Mouse (Mus musculus) hematopoietic stem cell, adult 5-6 weeks (primary cell): ENCODE measurements around the gene Nodal. TPM values are rescaled to one million over a fixed set of nuclear protein-coding genes. Genes with fewer than 3 reads are reported as not detected.
"Not testable (repeated sequence)": the region's sequence is repeated elsewhere in the genome, so short reads cannot be mapped to it uniquely, and the experiment has no call there.

ENCODE experiments used
- ATAC-seq, 2 experiments: fragments of 125-278 bp in 1 of 2; replicated peaks in 1 of 2; 2 replicates each; pipeline ENCODE4 v1.8.0; 2016 to 2017; ENCODE audit warnings: inconsistent platforms in 2 of 2, mild to moderate bottlenecking in 2 of 2, moderate number of reproducible peaks in 2 of 2, low read depth in 1 of 2, moderate TSS enrichment in 1 of 2; ENCODE audit not compliant: low FRiP score in 2 of 2, poor library complexity in 2 of 2, severe bottlenecking in 2 of 2, insufficient read depth in 1 of 2, low TSS enrichment in 1 of 2
- total RNA-seq: library from RNA; stranded (forward); fragments of 172-1452, 232-1000 nt; gene quantifications from 2 replicates; pipeline ENCODE4 v1.2.3, GENCODE M21; 2017

Nodal gene
- total RNA-seq, 1 experiment from 2014 or later = not detected

DNA sequence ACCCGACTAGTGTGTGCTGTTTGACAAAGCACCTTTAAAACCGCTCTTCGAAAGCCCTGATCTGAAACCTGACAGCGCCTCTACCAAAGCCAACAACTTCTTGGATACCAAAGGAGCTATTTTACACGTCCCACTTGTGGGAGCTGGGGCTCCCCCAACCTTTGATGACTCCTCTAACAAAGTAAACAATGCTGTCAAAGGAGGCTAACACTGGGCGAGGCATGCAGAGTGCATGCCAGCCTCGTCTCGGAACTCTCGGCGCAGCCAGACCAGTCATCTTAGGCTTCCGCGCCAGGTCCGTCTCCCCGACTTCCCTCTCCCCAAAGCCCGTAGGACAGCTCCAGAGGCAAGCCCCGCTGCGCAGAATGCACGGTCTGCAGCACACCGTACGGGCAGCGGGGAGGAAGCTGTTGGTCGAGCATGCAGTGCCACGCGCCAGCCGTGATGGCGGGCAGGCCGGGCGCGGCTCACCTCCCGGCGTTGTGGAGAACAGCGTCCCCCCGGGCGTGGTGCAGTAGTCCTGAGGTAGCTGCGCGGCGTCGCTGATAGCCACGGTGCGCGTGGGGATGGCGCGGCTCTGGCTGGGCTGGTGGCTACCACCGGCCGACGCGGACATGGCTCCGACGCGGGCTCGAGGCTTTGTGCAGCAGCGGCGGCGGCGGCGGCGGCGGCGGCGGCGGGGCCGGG is 34.3 kb downstream of the Nodal start:
- no peak for ATAC-seq

DNA sequence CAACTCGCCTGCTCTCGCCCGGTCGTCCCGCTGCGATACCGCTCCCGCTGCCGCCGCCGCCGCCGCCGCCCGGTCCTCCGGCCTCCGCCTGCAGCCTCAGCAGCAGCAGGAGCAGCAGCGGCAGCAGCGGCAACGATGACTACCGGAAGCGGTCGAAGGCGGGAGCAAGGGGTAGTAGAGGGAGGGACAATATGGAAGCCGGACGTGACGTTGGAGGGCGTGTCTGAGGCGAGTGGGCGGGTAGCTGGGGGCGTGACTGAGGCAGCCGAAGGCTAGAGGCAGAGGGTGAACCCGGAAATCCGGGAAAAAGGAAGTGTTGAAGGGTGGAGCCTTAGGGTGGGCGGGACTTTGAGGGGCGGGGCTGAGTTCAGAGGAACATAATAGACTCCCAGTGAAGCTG is 34.9 kb downstream of the Nodal start, which contains the start of gene Eif4ebp2:
Gene Eif4ebp2, minus strand, starts transcription at position 17 of the 400 bp plus-strand sequence.
- peak; percentile 98 for ATAC-seq

DNA sequence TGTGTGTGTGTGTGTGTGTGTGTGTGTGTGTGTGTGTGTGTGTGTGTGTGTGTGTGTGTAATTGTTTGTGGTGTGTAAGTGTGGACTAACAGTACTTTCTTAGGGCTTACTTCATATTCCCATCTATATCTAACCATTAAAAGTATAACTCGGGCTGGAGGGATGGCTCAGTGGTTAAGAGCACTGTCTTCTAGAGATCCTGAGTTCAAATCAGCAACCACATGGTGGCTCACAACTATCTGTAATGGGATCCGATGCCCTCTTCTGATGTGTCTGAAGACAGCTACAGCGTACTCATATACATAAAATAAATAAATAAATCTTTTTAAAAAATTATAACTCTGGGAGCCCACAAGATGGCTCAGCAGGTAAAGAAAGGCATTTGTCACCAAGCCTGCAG is 35.4 kb downstream of the Nodal start:
- ATAC-seq = not testable (repeated sequence)

DNA sequence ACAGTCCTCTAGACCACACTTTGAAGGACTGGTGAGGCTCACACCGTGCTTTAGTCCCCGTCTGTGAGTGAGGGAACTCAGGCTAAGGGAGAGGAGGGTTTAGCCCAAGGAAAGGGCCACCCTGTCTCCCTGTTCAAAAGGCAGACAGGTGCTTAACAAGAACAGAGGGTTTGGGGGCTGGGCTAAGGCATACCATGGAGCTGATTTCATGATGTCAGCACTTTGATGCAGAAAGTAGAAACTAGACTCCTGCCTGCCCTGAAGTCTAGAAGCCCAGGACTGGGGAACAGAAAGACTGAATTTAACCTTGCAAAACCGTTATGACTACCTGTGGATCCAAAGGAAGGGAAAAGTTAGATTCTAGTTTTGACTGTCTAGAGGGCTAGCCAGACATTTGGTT is 39.4 kb downstream of the Nodal start:
- ATAC-seq = no peak

DNA sequence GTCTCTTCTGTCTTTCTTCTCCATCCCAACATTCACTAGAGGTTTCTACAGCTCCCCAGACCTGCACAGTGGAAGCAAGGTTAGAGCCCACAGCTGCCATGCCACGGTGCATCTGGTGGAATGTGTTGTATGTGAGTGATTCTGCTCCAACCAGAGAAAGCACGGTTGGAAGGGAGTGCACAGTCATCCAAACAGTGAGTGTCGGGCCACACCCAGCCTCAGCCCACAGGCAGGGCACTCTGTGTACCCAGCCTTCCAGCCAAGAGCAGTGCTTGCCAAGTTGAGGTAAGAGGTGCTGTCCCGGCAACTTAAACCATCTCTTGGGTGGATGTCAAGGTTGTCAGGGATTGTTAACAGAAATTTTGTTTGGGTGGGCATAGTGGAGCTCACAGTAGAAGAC is 47.2 kb downstream of the Nodal start:
- peak in 1 of 2 experiments; percentile 17; a peak in 1 of 4 replicates for ATAC-seq

DNA sequence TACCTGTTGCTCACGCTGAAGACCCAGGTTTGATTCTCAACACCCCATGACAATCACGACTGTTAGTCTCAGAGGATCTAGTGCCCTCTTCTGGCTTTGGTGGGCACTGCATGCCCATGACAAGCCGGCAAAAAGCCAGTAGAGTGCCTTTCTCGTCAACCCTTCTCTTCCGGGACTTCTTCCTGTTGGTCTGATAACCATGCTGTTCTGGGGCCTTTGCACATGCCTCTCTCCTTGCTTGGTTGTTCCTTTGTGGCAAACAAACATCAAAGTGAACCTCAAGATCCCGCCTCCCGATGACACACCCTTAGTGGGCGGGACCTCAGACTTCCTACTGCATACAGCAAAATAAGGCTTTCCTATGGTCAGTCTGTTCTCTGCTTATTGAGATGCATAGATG is 48.5 kb downstream of the Nodal start:
- ATAC-seq = 0 out of 4 replicates have a peak, but pooled peaks of 1 of the 2 experiments have one; percentile 9

DNA sequence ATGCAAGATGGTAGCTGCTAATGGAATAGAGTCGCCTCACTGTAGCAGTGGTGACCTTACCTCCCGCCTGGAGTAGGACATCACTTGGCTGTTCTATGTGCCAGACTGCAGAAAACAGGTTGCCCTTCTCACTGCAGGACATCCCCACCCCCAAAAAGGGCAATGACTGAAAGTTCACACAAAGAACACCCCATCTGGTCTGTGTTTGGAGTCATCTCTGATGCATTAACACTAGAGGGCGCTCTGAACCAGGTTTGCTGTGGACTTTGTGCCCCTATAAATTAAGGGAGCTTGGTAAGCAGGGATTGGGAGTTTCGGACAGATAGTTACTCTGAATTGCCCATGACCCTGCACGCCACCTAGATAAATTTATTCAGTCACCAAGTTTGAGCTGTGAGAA is 49.1 kb downstream of the Nodal start:
- peak; percentile 30 to 57; a peak in 2 of 4 replicates for ATAC-seq

DNA sequence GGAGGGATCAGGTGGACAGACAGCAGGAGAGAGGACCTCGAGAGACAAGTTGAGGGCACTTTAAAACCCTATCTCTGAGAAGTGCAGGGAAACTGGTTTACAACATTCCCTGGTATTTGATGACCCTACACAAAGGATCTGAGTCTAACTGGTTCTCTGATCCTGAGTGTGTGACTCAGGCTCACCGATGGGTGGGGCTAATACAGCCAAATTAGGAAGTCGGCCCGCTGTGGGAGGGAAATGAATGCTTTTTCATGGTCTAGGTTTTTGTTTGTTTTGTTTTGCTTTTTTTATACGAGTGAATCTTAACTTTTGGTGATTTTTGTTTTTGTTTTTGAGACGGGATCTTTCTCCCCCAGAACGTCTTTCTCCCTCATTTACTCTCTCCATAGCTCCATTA is 51.1 kb downstream of the Nodal start:
- no peak for ATAC-seq

DNA sequence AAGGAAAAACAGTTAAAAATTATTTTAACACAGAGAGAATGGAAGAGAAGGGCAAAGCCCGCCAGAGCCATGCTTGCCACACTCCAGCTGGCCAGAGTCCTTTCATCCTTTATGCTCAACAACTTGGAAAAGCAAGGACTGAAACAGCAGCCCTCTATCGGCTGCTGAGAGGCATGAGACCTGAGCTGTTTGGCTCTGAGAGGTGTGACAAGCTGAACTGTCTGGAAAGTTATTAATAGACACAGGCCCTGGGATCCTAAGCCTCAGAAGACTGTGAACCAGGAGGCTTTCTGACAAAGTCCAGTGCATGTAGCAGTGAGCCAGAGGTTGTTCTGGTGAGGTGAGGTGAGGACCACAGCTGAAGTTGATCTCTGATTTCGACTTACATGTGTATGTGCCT is 55.9 kb downstream of the Nodal start:
- ATAC-seq = no peak

DNA sequence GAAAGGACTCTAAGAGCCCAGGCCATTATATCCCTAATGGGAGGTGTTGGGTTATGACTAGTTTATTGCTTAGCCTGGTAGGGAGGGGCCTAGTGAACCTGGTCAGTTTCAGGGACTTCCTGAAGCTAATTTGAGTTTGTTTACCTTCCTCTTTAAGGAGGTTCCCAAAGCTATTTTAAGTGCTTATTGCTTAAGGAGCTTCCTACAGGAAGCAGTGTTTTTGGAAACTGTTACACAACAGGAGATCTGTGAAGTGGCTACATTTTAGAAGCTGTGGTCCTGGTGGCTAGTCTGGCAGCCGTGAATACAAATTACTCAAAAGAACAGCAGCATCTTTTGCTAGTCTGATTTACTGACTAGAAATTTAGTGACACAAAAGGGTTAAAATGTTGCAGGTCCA is 56.6 kb downstream of the Nodal start:
- no peak for ATAC-seq

Other genes starting within 250 kb of the Nodal start
- gene Tbata, start 246.0 kb upstream of the Nodal start, total RNA-seq = not detected in 2 replicates
- 0.10 and 0.19 TPM in 2 replicates for gene Adamts14, start 144.5 kb upstream of the Nodal start, total RNA-seq
- 0.31 and 1.0 TPM in 2 replicates for gene Prf1, start 120.1 kb upstream of the Nodal start, total RNA-seq
- 0.75 and 0.84 TPM in 2 replicates for gene Pald1, start 34.4 kb upstream of the Nodal start, total RNA-seq
- 12.8 and 17.4 TPM in 2 replicates for gene Eif4ebp2, start 34.7 kb downstream of the Nodal start, total RNA-seq
- gene Lrrc20, start 57.8 kb downstream of the Nodal start, total RNA-seq = 2.3 and 3.7 TPM in 2 replicates
- gene Npffr1, start 177.5 kb downstream of the Nodal start, total RNA-seq = 0.19 TPM in 1 of 2 replicates, not detected in the other
- 136 and 165 TPM in 2 replicates for gene Ppa1, start 230.6 kb downstream of the Nodal start, total RNA-seq